Mouse (Mus musculus) myocyte (in vitro differentiated cells): ENCODE measurements around the gene Utp4. TPM values are rescaled to one million over a fixed set of nuclear protein-coding genes. Genes with fewer than 3 reads are reported as not detected.
A peak's percentile ranks its signal among the peaks of the same experiment; 100 is the strongest.
"Not testable (repeated sequence)": the region's sequence is repeated elsewhere in the genome, so short reads cannot be mapped to it uniquely, and the experiment has no call there.

ENCODE experiments used
- H3K27me3 ChIP-seq: one replicate; pipeline ENCODE4 v1.6.1; 2011; ENCODE audit not compliant: control insufficient read depth, insufficient read depth, insufficient read length
- H3K36me3 ChIP-seq: one replicate; pipeline ENCODE4 v1.6.1; 2011; ENCODE audit not compliant: control insufficient read depth, insufficient read depth
- H3K4me2 ChIP-seq: one replicate; pipeline ENCODE4 v1.6.1; 2011; ENCODE audit warnings: low read depth, control low read depth
- H3K4me3 ChIP-seq: one replicate; pipeline ENCODE4 v1.5.1; 2011; ENCODE audit warnings: mild to moderate bottlenecking, control low read depth, moderate library complexity
- H3K79me2 ChIP-seq: one replicate; pipeline ENCODE4 v1.6.1; 2011; ENCODE audit not compliant: control insufficient read depth, insufficient read depth
- H3ac ChIP-seq: one replicate; pipeline ENCODE4 v1.6.1; 2011; ENCODE audit not compliant: control insufficient read depth, insufficient read length
- CEBPB ChIP-seq: IDR thresholded peaks from 2 replicates; pipeline ENCODE4 v1.6.1; 2011; ENCODE audit warnings: mild to moderate bottlenecking, moderate library complexity; ENCODE audit not compliant: poor library complexity, insufficient read depth, severe bottlenecking
- E2F4 ChIP-seq: IDR thresholded peaks from one replicate; pipeline ENCODE4 v1.6.1; 2011; ENCODE audit warnings: mild to moderate bottlenecking, control low read depth, moderate library complexity; ENCODE audit not compliant: insufficient read depth
- MAX ChIP-seq: IDR thresholded peaks from one replicate; pipeline ENCODE4 v1.6.1; 2011; ENCODE audit warnings: low read depth, mild to moderate bottlenecking, control low read depth
- MYOG ChIP-seq, 3 experiments: IDR thresholded peaks; one replicate each; pipeline ENCODE4 v1.6.1; 2011; ENCODE audit warnings: control low read depth in 2 of 3, low read depth in 2 of 3, mild to moderate bottlenecking in 2 of 3; ENCODE audit not compliant: insufficient read length in 2 of 3, control insufficient read depth in 1 of 3, insufficient read depth in 1 of 3
- POLR2A ChIP-seq: IDR thresholded peaks from one replicate; pipeline ENCODE4 v1.6.1; 2011; ENCODE audit warnings: low read depth, mild to moderate bottlenecking, control low read depth, moderate library complexity; ENCODE audit not compliant: insufficient read length
- POLR2AphosphoS2 ChIP-seq: IDR thresholded peaks from one replicate; pipeline ENCODE4 v1.6.1; 2011; ENCODE audit warnings: low read depth, control low read depth; ENCODE audit not compliant: insufficient read length
- SRF ChIP-seq: IDR thresholded peaks from one replicate; pipeline ENCODE4 v1.6.1; 2011; ENCODE audit warnings: low read depth; ENCODE audit not compliant: control insufficient read depth, insufficient read length
- TCF12 ChIP-seq: IDR thresholded peaks from one replicate; pipeline ENCODE4 v1.6.1; 2011; ENCODE audit warnings: mild to moderate bottlenecking, control low read depth; ENCODE audit not compliant: poor library complexity, insufficient read depth, severe bottlenecking
- TCF3 ChIP-seq: IDR thresholded peaks from one replicate; pipeline ENCODE4 v1.6.1; 2011; ENCODE audit warnings: low read depth, control low read depth; ENCODE audit not compliant: insufficient read length
- USF1 ChIP-seq: IDR thresholded peaks from one replicate; pipeline ENCODE4 v1.6.1; 2011; ENCODE audit warnings: low read depth, mild to moderate bottlenecking, control low read depth, moderate library complexity
- polyA plus RNA-seq: library from polyadenylated mRNA; unstranded; fragments of >200 nt; fragmentation: generic; extraction: Trizol; gene quantifications from one replicate; pipeline ENCODE4 v1.2.1, GENCODE M21; 2012; ENCODE audit warnings: missing spikeins

Utp4 gene
- polyA plus RNA-seq, 1 experiment: 45.8 TPM

DNA sequence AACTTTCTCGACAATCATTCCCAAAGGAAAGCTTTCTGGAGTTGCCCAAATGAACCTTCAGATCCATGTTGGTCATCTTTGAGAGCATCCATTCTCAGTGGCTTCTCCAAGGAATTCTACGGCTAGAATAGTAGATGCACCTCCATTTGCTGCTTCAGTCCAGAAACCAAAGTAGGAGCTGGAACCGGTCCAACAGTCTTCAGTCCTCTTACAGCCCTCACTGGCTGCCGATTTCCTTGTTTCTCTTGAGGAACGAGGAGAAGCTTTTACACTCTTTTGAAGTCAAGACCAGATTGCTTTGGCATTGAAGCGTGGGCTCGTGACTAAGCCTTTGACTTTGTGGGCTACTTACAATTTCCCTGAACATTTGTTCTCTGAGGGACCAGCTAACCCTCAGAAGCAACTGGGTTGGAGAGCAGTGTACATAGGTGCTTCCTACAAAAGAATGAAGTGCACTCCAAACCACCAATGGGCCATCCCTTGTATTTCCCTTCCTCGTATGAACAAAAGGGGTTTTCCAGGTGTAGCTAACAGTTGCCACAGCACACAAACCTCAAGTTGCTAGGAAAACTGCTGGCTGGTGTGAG, 13.2 kb upstream of the Utp4 start:
- Histone ChIP-seq H3K4me2 (no peak overlapping the region), H3K4me3 (no peak overlapping the region), H3K79me2 (no peaks in the 10 kb centered on the region), H3K36me3 (peaks cover 25% of the 10 kb centered on the region), H3ac (no peak overlapping the region), H3K27me3 (no peaks in the 10 kb centered on the region)
- TF ChIP-seq MAX (no peak), CEBPB (no peak), E2F4 (no peak), TCF12 (no peak)

DNA sequence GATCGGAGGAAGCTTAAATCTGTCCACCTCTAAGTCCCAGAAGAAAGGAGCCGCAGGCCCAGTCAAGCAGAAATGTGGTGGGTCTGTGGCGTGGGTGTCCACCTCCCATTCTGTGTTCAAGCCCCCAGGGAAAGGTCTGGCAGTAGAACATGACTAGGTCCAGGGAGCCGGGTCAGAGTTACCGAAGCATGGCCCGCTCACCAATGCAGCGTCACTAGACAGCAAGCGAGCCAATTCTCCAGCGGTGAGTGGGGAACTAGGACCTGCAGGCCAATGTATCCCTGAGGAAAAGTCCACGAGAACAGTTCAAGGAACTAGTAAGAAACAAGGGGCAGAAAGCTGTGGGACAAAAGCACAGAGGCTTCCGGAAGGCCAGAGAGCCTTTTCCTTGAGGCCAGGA, 9.3 kb upstream of the Utp4 start:
- not testable (repeated sequence) for H3ac ChIP-seq, H3K4me3 ChIP-seq, H3K4me2 ChIP-seq, H3K27me3 ChIP-seq
- Histone ChIP-seq H3K36me3 (peaks cover 30% of the 10 kb centered on the region), H3K79me2 (peaks cover 35% of the 10 kb centered on the region)

DNA sequence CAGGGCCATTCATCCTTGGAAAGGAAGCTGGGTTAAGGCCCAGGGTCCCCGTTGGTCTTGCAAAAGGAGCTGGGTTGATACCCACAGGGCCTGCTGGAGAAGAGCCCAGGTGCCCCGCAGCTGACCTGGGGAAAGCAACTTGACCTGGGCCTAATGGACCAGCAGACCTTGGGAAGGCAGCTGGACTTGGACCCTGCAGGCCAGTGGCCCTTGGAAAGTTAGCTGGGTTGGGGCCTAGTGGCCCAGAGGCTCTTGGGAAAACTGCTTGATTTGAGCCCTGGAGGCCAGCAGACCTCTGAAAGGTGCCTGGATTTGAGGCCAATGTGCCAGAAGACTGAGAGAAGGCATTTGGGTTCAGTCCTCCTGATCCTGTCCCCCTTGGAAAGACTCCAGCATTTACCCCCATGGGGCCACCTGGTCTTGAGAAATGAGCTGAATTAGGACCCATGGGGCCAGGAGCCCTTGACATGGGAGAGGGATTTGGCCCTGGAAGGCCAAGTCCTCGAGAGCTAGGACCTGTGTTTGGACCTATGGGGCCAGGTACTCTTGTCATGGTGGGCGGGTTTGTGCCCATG, 8.5 kb upstream of the Utp4 start:
- H3ac ChIP-seq, H3K27me3 ChIP-seq, H3K4me2 ChIP-seq, H3K4me3 ChIP-seq: not testable (repeated sequence)
- peaks cover 25% of the 10 kb centered on the region for H3K36me3 ChIP-seq
- peaks cover 44% of the 10 kb centered on the region for H3K79me2 ChIP-seq

DNA sequence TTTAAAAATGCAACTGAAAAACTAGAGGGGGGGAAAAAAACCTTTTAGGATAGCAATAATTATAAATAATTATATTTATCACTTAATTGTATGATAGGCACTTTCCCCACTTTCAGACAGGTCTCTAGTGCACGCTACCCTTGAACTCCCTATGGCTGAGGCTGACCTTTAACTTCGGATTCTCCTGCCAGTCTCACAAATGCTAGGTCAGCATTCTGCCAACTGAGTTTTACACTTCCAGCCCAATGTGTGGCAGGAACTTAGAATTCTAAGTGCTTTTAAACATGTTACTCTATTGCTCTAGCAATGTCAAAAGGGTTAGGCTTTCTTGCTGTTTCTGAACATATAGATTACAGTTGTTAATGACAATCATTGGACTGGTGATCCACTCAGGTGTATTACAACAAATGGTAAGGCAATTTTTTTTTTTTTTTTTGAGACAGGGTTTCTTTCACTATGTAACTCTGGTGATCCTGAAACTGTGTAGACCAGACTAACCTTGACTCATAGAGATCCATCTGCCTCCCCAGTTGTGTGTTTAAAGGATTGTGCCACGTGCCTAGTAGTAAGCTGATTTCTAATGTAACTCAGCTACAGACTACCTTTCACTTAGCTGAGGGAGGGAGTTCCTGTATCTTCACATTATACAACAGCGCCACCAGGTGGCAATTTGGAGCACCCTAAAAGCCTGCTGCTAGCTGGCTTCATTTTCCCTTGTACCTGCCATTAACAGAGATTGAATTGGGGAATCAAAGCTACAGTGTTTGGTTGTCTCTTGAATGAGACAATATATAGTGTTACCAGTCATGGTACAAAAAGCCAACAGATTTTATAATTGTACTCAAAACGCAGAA, 5.9 kb upstream of the Utp4 start:
- Histone ChIP-seq H3K79me2 (peaks cover 70% of the 10 kb centered on the region), H3K4me3 (no peak overlapping the region), H3K36me3 (peaks cover 10% of the 10 kb centered on the region), H3ac (no peak overlapping the region), H3K27me3 (no peaks in the 10 kb centered on the region), H3K4me2 (no peak overlapping the region)
- TF ChIP-seq SRF (no peak), E2F4 (no peak), USF1 (no peak), MAX (no peak), MYOG (IDR thresholded peaks at IDR 0.05; ENCODE audit: control insufficient read depth in 1 of 3, insufficient read depth in 1 of 3, insufficient read length in 2 of 3, low read depth in 2 of 3) (no peak), CEBPB (no peak), TCF3 (no peak), POLR2AphosphoS2 (no peak)

DNA sequence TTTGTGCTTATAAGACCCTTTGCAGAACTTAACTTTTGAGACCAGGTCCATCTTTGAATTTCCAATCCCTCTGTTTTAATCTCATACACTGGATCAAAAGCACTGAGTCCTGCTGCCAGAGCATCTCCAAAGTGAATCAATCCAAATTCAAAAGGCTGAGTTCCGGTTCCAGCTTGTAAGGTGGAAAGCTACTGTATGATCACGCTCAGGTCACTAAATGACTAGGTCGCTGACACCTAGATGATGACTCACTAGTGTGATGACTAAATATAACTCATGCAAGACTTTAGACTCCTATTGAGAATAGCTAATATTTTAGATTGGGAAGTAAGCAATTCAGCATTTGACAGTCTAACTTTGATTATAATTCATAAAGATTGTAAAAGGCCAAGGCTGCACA, 4.6 kb upstream of the Utp4 start:
- H3K4me2 ChIP-seq: no peak overlapping the region
- H3K36me3 ChIP-seq: peaks cover 7% of the 10 kb centered on the region
- no peak overlapping the region for H3K4me3 ChIP-seq
- peaks cover 77% of the 10 kb centered on the region for H3K79me2 ChIP-seq
- H3K27me3 ChIP-seq: no peaks in the 10 kb centered on the region
- no peak overlapping the region for H3ac ChIP-seq
- TF ChIP-seq POLR2A: no peak

DNA sequence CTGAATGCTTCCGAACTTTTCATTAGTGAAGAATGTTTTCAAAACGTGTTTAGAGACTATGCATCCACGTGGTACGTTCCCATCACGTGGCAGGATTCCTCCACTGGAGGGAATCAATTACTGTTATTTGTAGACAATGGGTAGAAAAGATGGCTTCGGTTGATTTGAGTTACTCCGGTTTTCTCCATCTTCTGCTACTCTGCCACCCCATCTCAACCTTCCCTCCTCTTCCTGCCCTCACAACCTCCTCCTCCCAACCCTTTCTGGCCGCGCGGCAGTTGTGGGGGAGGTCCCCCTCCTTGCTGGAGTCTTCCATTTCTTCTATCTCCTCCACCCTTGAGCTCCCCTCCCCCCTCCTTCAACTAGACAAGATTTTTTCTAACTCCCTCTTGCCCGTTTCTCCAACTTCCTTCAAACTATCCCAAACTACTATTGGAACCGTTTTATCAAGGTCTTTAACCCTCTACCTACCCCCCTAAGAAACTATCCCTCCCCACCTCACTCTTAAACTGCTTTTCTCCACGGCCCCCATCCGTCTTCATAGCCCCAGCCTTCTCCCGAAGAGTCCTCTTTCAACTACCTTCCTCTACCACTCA, 1.1 kb upstream of the Utp4 start:
- peak overlapping the region; percentile 77 for H3K4me2 ChIP-seq
- H3K27me3 ChIP-seq: no peaks in the 10 kb centered on the region
- peaks cover 11% of the 10 kb centered on the region for H3K36me3 ChIP-seq
- TF ChIP-seq MYOG (IDR thresholded peaks at IDR 0.05; ENCODE audit: control insufficient read depth in 1 of 3, insufficient read depth in 1 of 3, insufficient read length in 2 of 3, low read depth in 2 of 3) (no peak), USF1 (peak; percentile 87)
- H3K79me2 ChIP-seq: peaks cover 83% of the 10 kb centered on the region
- peak overlapping the region; percentile 81 for H3ac ChIP-seq
- H3K4me3 ChIP-seq: peak overlapping the region; percentile 68
